17 mouse cellular contexts compared by ENCODE assay signal in genomic region chr2:167262433-167262832, GRCm38 (mm10). TPM values are rescaled to one million over a fixed set of nuclear protein-coding genes. Genes with fewer than 3 reads are reported as not detected.
"Had no signal": no experiment of that assay in that cellular context is flagged by ENCODE, and none has a peak within 500 bp of the region (broad histone marks: within the 10 kb centered on the region; RNA-seq: fewer than 3 reads in every experiment).

No protein-coding gene starts in this region.

- H3K9me3 ChIP-seq: intestine, embryonic 15.5 days; liver, embryonic 13.5 days; midbrain, embryonic 15.5 days; neural tube, embryonic 12.5 days had no signal

- H3K4me1 ChIP-seq: intestine, embryonic 15.5 days; liver, embryonic 13.5 days; midbrain, embryonic 15.5 days; neural tube, embryonic 12.5 days had no signal

- H3K27ac ChIP-seq: intestine, embryonic 15.5 days; left cerebral cortex, adult 2 months; liver, embryonic 13.5 days; macrophage; midbrain, embryonic 15.5 days; neural tube, embryonic 12.5 days; stomach, postnatal 0 days had no signal

- H3K36me3 ChIP-seq: intestine, embryonic 15.5 days; liver, embryonic 13.5 days; midbrain, embryonic 15.5 days; neural tube, embryonic 12.5 days had no signal

- H3K9ac ChIP-seq: intestine, embryonic 15.5 days; liver, embryonic 13.5 days; liver, postnatal 0 days; midbrain, embryonic 15.5 days; neural tube, embryonic 12.5 days had no signal

- H3K4me3 ChIP-seq: intestine, embryonic 15.5 days; left cerebral cortex, adult 2 months; liver, embryonic 13.5 days; megakaryocyte, embryonic 14.5 days; midbrain, embryonic 15.5 days; neural tube, embryonic 12.5 days had no signal

- H3K27me3 ChIP-seq: intestine, embryonic 15.5 days; liver, embryonic 13.5 days; midbrain, embryonic 15.5 days; neural tube, embryonic 12.5 days had no signal

- DNase-seq: kidney, adult 18-20 months; liver; liver, embryonic 13.5 days; liver, postnatal 0 days; thymus, adult 2 months; thymus, postnatal 25 days had no signal

- ATAC-seq: intestine, embryonic 15.5 days; liver, postnatal 0 days; lung, postnatal 0 days; midbrain, embryonic 15.5 days had no signal

- H3K4me2 ChIP-seq: intestine, embryonic 15.5 days; liver, embryonic 13.5 days; midbrain, embryonic 11.5 days; midbrain, embryonic 15.5 days; neural tube, embryonic 12.5 days had no signal

RNA-seq across cellular contexts. Expression of gene Ptgis, which starts 22.0 kb away (rescaled TPM):
- total RNA-seq: monocyte, adult 5-6 weeks; neutrophil, adult 5-6 weeks had no signal
- polyA plus RNA-seq: macrophage had no signal
